Mouse (Mus musculus) mesoderm, embryonic 11.5 days (tissue): ENCODE measurements around the gene Srf.

Source experiments
- DNase-seq: peaks from one replicate; pipeline ENCODE4 v3.0.0-alpha.2; 2012; ENCODE audit warnings: low read depth, low spot score

The Srf gene

DNA sequence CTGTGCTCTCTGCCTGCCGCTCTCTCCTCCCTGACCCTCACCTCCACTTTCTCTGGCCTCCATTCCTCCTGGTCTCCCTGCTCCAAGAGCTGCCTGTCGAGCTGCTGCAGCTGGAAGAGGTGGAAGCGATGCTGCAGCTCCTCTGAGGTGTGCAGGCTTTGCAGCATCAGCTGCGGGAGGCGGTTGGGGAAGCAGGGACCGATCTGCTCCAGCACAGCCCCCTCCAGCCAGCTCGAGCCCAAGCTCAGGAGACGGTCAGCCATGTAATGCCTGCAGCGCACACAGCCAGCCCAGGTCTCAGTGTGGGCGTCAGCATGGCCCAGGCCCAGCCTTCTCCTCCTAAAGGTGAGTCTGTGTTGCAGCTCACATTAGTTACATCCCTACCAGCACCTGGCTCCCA lies 36.0 kb downstream of the Srf start:
- no peak for DNase-seq

DNA sequence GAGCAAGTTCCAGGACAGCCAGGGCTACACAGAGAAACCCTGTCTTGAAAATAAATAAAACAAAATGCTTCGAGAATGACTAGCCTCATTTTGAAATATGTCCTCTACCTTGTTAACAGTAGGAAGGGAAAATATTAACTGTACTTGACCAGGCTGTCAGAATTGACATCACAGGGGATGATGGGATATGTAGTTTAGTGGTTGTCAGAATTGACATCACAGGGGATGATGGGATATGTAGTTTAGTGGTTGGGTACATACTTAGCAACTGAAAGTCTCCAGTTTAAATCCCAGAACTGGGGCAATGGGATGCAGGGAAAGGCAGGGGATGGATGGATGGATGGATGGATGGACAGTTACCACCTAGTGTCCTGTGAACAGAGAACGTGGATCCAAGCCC lies 42.6 kb downstream of the Srf start:
- no peak for DNase-seq

DNA sequence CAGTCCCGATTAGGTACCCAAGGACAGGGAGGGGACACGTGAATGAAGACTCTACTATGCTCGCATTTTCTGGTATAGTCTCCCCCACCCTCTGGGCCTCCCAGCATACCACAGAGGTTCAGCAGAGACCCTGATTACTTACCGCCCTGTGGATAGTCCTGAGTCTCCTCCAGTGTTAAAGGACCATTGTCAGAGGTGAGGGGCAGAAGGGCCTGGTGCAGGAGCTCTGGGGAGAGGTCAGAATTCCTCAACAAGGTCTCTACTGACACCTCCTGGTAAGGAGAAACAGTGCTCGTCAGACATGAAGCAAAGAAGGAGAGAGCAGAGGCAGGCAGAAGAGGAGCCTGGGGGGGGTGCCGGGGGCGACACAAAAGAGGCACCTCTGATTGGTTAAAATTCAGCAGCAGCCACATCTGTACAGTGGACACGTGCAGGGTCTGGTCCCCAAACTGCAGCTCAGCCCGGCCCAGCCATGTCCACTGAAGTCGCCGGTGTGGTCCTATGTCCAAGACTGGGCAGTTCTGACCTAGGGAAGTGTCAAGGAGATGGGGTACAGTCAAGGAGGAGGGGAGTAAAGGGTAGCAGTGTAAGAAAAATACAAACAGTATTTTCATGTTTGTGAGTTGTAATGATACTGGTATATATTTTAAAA lies 44.8 kb downstream of the Srf start:
- peak; percentile 59 for DNase-seq

DNA sequence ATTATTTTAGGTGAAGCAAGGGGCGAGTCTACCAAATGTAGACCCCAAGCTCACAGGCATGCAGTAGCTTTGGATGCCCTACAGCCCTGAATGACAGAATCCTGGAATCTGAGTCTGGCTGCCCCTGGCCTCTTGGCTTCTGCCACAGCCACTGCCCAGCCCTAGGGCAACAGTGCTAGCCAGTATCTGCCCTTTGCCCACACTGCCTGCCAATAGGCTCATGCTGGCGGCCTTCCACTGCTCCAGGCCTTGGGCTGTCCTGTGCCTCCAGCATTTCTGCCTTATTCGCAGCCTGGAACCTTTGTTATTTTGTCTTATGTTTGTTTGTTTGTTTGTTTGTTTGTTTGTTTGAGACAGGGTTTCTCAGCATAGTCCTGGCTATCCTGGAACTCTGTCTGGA lies 50.4 kb downstream of the Srf start:
- DNase-seq: no peak

DNA sequence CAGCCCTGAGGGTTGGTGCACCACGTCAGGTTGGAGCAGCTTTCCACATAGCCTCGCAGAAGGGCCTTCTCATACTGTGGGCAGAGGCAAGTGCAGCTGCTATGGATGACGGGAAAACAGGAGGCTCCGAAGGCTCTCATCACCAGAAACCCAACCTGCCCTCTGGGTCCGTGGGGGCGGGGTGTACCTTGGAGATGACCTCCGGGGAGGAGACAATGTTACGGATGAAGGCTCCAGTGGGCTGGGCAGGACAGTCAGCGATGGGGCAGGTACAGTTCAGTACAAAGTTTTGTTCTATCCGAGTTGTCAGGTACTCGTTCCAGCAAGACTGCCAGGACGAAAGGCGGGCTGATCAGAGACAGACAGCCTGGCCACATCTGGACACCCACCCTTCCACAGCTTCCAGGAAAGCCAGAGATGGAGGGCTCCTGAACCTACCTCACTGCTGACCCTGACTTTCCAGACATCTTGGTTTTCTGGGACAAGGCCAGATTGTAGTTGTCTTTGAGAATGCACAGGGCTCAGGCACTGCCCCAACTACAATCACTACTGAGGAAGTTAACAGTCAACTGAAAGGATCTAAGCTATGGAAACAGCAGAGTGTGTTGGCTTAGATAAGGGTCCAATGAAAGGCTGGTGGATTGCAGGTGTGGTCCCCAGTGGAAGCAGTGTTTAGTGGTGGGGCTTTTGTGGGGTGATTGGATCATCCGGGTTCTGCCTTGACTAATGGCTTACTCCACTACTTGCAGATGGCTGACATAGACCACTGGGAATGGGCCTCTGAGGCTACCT lies 51.9 kb downstream of the Srf start:
- DNase-seq: no peak

DNA sequence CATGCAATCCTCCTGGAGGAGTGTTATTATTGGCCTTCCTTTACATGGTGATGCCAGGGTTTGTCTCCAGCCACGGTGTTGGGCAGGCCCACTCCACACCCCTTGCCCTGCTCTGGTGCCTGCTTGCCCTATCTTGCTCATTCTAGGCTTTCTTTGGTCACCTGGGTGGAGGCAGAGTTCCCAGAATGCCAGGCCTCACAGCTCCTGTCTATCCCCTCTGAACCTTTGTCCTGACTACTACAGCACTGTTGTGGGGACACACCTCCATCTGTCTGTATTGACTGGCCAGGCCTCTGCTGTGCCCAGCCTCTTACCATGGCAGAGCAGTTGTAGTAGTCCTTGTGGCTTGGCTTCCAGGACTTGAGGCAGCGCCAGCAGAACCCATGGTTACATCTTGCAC lies 53.2 kb downstream of the Srf start:
- DNase-seq: no peak
